Mouse (Mus musculus) CH12.LX (cell line): ENCODE data around the gene Pitpna. TPM values are rescaled to one million over a fixed set of nuclear protein-coding genes. Genes with fewer than 3 reads are reported as not detected.

ENCODE experiments used
- DNase-seq: peaks from one replicate; pipeline ENCODE4 v3.0.0-alpha.2; 2013; ENCODE audit errors: extremely low read depth
- H3K27ac ChIP-seq: 2 replicates; pipeline ENCODE4 v1.5.1; 2012; ENCODE audit warnings: low read depth, mild to moderate bottlenecking, control low read depth, moderate library complexity; ENCODE audit not compliant: insufficient read depth
- H3K27me3 ChIP-seq: replicated peaks from 2 replicates; pipeline ENCODE3; 2012; ENCODE audit warnings: inconsistent platforms
- H3K36me3 ChIP-seq, 2 experiments: replicated peaks in 1 of 2; 2 replicates each; pipeline versions ENCODE3 to v1.6.1; 2012; ENCODE audit warnings: inconsistent platforms in 1 of 2, low read length in 1 of 2, mild to moderate bottlenecking in 1 of 2, mixed read lengths in 1 of 2, moderate library complexity in 1 of 2; ENCODE audit not compliant: control insufficient read depth in 1 of 2, insufficient read depth in 1 of 2
- H3K4me1 ChIP-seq, 2 experiments: 2 replicates each; pipeline ENCODE4 v1.6.1; 2012; ENCODE audit warnings: inconsistent platforms in 1 of 2, moderate library complexity in 1 of 2; ENCODE audit not compliant: insufficient read depth in 2 of 2, control insufficient read depth in 1 of 2
- H3K4me2 ChIP-seq: 2 replicates; pipeline ENCODE4 v1.6.1; 2012; ENCODE audit warnings: low read depth, mild to moderate bottlenecking, control low read depth; ENCODE audit not compliant: poor library complexity, insufficient read depth, severe bottlenecking
- H3K4me3 ChIP-seq, 3 experiments: fragments of 150-350 bp in 1 of 3; sonication (generic) in 1 of 3; replicated peaks in 1 of 3; 2 replicates each; pipeline versions ENCODE3 to v1.5.1; 2011 to 2012; ENCODE audit warnings: low read depth in 2 of 3, low read length in 2 of 3, mild to moderate bottlenecking in 2 of 3, moderate library complexity in 2 of 3, control low read depth in 1 of 3, improper control_type of control experiment in 1 of 3, inconsistent platforms in 1 of 3, mixed read lengths in 1 of 3; ENCODE audit not compliant: poor library complexity in 1 of 3
- H3K79me2 ChIP-seq: replicated peaks from 2 replicates; pipeline ENCODE4 v1.6.1; 2012; ENCODE audit warnings: mild to moderate bottlenecking, moderate library complexity; ENCODE audit not compliant: control insufficient read depth, poor library complexity, insufficient read depth, severe bottlenecking; ENCODE audit errors: extremely low read depth
- H3K9ac ChIP-seq: 2 replicates; pipeline ENCODE4 v1.6.1; 2012; ENCODE audit warnings: low read depth, mild to moderate bottlenecking, control low read depth, moderate library complexity; ENCODE audit not compliant: insufficient read depth
- H3K9me3 ChIP-seq: replicated peaks from 2 replicates; pipeline ENCODE3; 2012; ENCODE audit warnings: low read length, inconsistent platforms, mixed read lengths
- BHLHE40 ChIP-seq: IDR thresholded peaks from 2 replicates; pipeline ENCODE4 v1.6.1; 2011; ENCODE audit warnings: mild to moderate bottlenecking, low read depth, low read length, improper control_type of control experiment
- CHD1 ChIP-seq: IDR thresholded peaks from 2 replicates; pipeline ENCODE4 v1.6.1; 2012; ENCODE audit warnings: low read depth, low read length, improper control_type of control experiment, inconsistent platforms
- CHD2 ChIP-seq: IDR thresholded peaks from 2 replicates; pipeline ENCODE4 v1.6.1; 2011; ENCODE audit warnings: low read length, improper control_type of control experiment
- CTCF ChIP-seq, 2 experiments: IDR thresholded peaks in 1 of 2; conservative IDR thresholded peaks in 1 of 2; 2 replicates each; pipeline ENCODE4 v1.5.1; 2011 to 2012; ENCODE audit warnings: low read depth in 2 of 2, low read length in 2 of 2, improper control_type of control experiment in 1 of 2, inconsistent platforms in 1 of 2, mild to moderate bottlenecking in 1 of 2, moderate library complexity in 1 of 2
- EP300 ChIP-seq: IDR thresholded peaks from 2 replicates; pipeline ENCODE4 v1.6.1; 2011; ENCODE audit warnings: low read length, improper control_type of control experiment
- ETS1 ChIP-seq: conservative IDR thresholded peaks from 2 replicates; pipeline ENCODE4 v1.6.1; 2012; ENCODE audit warnings: low read depth, mild to moderate bottlenecking, inconsistent platforms, low read length, improper control_type of control experiment, moderate library complexity
- HCFC1 ChIP-seq: IDR thresholded peaks from 2 replicates; pipeline ENCODE4 v1.6.1; 2012; ENCODE audit warnings: low read depth, mild to moderate bottlenecking, inconsistent platforms, low read length, improper control_type of control experiment
- IRF4 ChIP-seq: IDR thresholded peaks from 2 replicates; pipeline ENCODE4 v1.6.1; 2014; ENCODE audit warnings: low read depth, mild to moderate bottlenecking, inconsistent platforms, low read length, improper control_type of control experiment
- JUN ChIP-seq: IDR thresholded peaks from 2 replicates; pipeline ENCODE4 v1.6.1; 2011; ENCODE audit warnings: low read depth, mild to moderate bottlenecking, low read length, improper control_type of control experiment, moderate library complexity; ENCODE audit not compliant: insufficient read depth
- JUND ChIP-seq: conservative IDR thresholded peaks from 2 replicates; pipeline ENCODE4 v1.6.1; 2011; ENCODE audit warnings: low read depth, low read length, improper control_type of control experiment
- KAT2A ChIP-seq: IDR thresholded peaks from 2 replicates; pipeline ENCODE4 v1.6.1; 2012; ENCODE audit warnings: low read length, improper control_type of control experiment, inconsistent platforms; ENCODE audit not compliant: insufficient replicate concordance
- MAFK ChIP-seq: IDR thresholded peaks from 2 replicates; pipeline ENCODE4 v1.6.1; 2011; ENCODE audit warnings: low read length, improper control_type of control experiment; ENCODE audit not compliant: insufficient replicate concordance
- MAX ChIP-seq: IDR thresholded peaks from 2 replicates; pipeline ENCODE4 v1.6.1; 2011; ENCODE audit warnings: low read length, improper control_type of control experiment
- MAZ ChIP-seq: IDR thresholded peaks from 2 replicates; pipeline ENCODE4 v1.6.1; 2012; ENCODE audit warnings: low read depth, mild to moderate bottlenecking, inconsistent platforms, low read length, improper control_type of control experiment, moderate library complexity
- MXI1 ChIP-seq: IDR thresholded peaks from 2 replicates; pipeline ENCODE4 v1.6.1; 2011; ENCODE audit warnings: mild to moderate bottlenecking, low read depth, low read length, improper control_type of control experiment
- MYC ChIP-seq: IDR thresholded peaks from 2 replicates; pipeline ENCODE4 v1.6.1; 2011; ENCODE audit warnings: low read depth, mild to moderate bottlenecking, improper control_type of control experiment, low read length
- NELFE ChIP-seq: IDR thresholded peaks from 2 replicates; pipeline ENCODE4 v1.6.1; 2011; ENCODE audit warnings: low read depth, low read length, improper control_type of control experiment
- NRF1 ChIP-seq: IDR thresholded peaks from 2 replicates; pipeline ENCODE4 v1.6.1; 2014; ENCODE audit warnings: low read depth, mild to moderate bottlenecking, inconsistent platforms, low read length, improper control_type of control experiment, moderate library complexity
- PAX5 ChIP-seq: IDR thresholded peaks from 2 replicates; pipeline ENCODE4 v1.6.1; 2012; ENCODE audit warnings: low read length, inconsistent platforms, mixed read lengths
- POLR2A ChIP-seq: IDR thresholded peaks from 2 replicates; pipeline ENCODE4 v1.6.1; 2011; ENCODE audit warnings: low read depth, mild to moderate bottlenecking, improper control_type of control experiment, low read length
- RAD21 ChIP-seq: IDR thresholded peaks from 2 replicates; pipeline ENCODE4 v1.6.1; 2011; ENCODE audit warnings: low read depth, mild to moderate bottlenecking, low read length, improper control_type of control experiment, moderate library complexity
- RCOR1 ChIP-seq: conservative IDR thresholded peaks from 2 replicates; pipeline ENCODE4 v1.6.1; 2012; ENCODE audit warnings: low read depth, mild to moderate bottlenecking, inconsistent platforms, low read length, improper control_type of control experiment
- SMC3 ChIP-seq: IDR thresholded peaks from 2 replicates; pipeline ENCODE4 v1.6.1; 2011; ENCODE audit warnings: low read depth, low read length, improper control_type of control experiment
- TBP ChIP-seq: conservative IDR thresholded peaks from 2 replicates; pipeline ENCODE4 v1.6.1; 2011; ENCODE audit warnings: low read depth, low read length, improper control_type of control experiment
- TCF12 ChIP-seq: IDR thresholded peaks from 2 replicates; pipeline ENCODE4 v1.6.1; 2014; ENCODE audit warnings: low read depth, mild to moderate bottlenecking, inconsistent platforms, low read length, improper control_type of control experiment
- UBTF ChIP-seq: IDR thresholded peaks from 2 replicates; pipeline ENCODE4 v1.6.1; 2012; ENCODE audit warnings: low read depth, mild to moderate bottlenecking, inconsistent platforms, low read length, improper control_type of control experiment, moderate library complexity
- USF1 ChIP-seq: IDR thresholded peaks from 2 replicates; pipeline ENCODE4 v1.6.1; 2014; ENCODE audit warnings: low read depth, mild to moderate bottlenecking, inconsistent platforms, low read length, improper control_type of control experiment
- USF2 ChIP-seq: conservative IDR thresholded peaks from 2 replicates; pipeline ENCODE4 v1.6.1; 2011; ENCODE audit warnings: low read depth, low read length, improper control_type of control experiment
- ZC3H11A ChIP-seq: IDR thresholded peaks from 2 replicates; pipeline ENCODE4 v1.6.1; 2012; ENCODE audit warnings: low read depth, mild to moderate bottlenecking, inconsistent platforms, low read length, improper control_type of control experiment
- ZKSCAN1 ChIP-seq: IDR thresholded peaks from 2 replicates; pipeline ENCODE4 v1.6.1; 2012; ENCODE audit warnings: low read depth, inconsistent platforms, low read length, improper control_type of control experiment, borderline replicate concordance
- ZMIZ1 ChIP-seq: IDR thresholded peaks from 2 replicates; pipeline ENCODE4 v1.6.1; 2012; ENCODE audit warnings: low read depth, mild to moderate bottlenecking, inconsistent platforms, low read length, improper control_type of control experiment
- ZNF384 ChIP-seq: IDR thresholded peaks from 2 replicates; pipeline ENCODE4 v1.6.1; 2012; ENCODE audit warnings: low read depth, low read length, improper control_type of control experiment, inconsistent platforms
- dilution Hi-C: fragments of 300-500 bp; cut with MboI; formaldehyde crosslinking; loops from 2 replicates; pipeline ENCODE4 v1.14.3; 2020; ENCODE audit warnings: low sequenced_read_pairs; ENCODE audit not compliant: extremely low pct_unique_long_range_greater_than_20kb, extremely low pct_ligation_motif_present
- in situ Hi-C: fragments of 300-500 bp; cut with MboI; formaldehyde crosslinking; loops from 3 replicates; pipeline ENCODE4 v1.14.3; 2019; ENCODE audit warnings: low sequenced_read_pairs, low pct_ligation_motif_present, low pct_unique_long_range_greater_than_20kb, mixed read lengths
- polyA plus RNA-seq: library from polyadenylated mRNA; unstranded; fragments of >175 nt; gene quantifications from 2 replicates; pipeline ENCODE4 v1.2.1, GENCODE M21; 2012; ENCODE audit warnings: low read depth; ENCODE audit not compliant: insufficient read length
- total RNA-seq, 2 experiments: library from RNA; depleted of rRNA; stranded (reverse); fragments of 300-350 nt in 1 of 2; fragments of >200 nt in 1 of 2; gene quantifications; 2 replicates each; pipeline ENCODE4 v1.2.3; 2012 to 2014

Pitpna gene
- total and polyA plus RNA-seq, 3 experiments = 61.8 to 243 (median 80.7) TPM

DNA sequence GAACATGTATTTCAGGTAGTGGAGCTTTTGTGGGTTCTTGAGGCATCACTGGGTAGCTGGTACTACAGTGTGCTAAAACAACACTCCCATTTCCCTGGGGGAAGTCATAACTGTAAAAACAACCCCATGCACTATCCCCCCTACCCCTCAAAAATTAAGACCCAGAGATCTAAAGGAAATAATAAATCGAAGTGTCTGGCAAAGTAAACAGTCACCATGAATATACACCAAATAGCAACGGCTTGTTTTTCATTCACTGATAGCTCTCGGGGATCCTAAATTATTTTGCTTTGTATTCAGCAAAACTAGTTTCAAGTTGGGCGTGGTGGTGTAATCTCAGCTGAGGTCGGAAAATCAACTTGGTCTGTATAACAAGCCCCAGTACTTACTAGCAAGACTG is 42.2 kb downstream of the Pitpna start:
- DNase-seq = no peak
- TF ChIP-seq CHD1 = peak; percentile 92
- no peak for TF ChIP-seq MYC
- TF ChIP-seq TCF12 = no peak
- TF ChIP-seq, all 38 proteins: peak for 1
- H3K4me3 ChIP-seq = peak overlapping the region; percentile 65 to 79 (median 68)
- peak overlapping the region; percentile 72 for H3K4me2 ChIP-seq
- in situ Hi-C loops = no loop called here
- peaks cover 5 to 36% of the 10 kb centered on the region in 2 experiments; a peak in 3 of 4 replicates for H3K4me1 ChIP-seq
- H3K27ac ChIP-seq = peak overlapping the region; percentile 29; the same call in 1 of the 2 replicates
- no peaks in the 10 kb centered on the region for H3K79me2 ChIP-seq
- peak overlapping the region; percentile 91 for H3K9ac ChIP-seq
- no peaks in the 10 kb centered on the region for H3K9me3 ChIP-seq
- H3K36me3 ChIP-seq = peaks cover 45 to 71% of the 10 kb centered on the region in 2 experiments
- H3K27me3 ChIP-seq = no peaks in the 10 kb centered on the region
- dilution Hi-C loops = no loop called here

GRCm38 (mm10) chr11:75630645-75631229 is 42.8 kb downstream of the Pitpna start, which contains the start of gene Inpp5k:
Gene Inpp5k (plus strand): TSS chr11:75630988.
- in situ Hi-C loops (no loop called here), dilution Hi-C loops (no loop called here)
- H3K4me3 ChIP-seq = peak within 1 kb of the TSS; percentile 68 to 81 (median 79)
- no peaks in the 10 kb centered on the region for H3K27me3 ChIP-seq
- peak within 1 kb of the TSS; percentile 91 for H3K9ac ChIP-seq
- H3K79me2 ChIP-seq = no peaks in the 10 kb centered on the region
- H3K4me2 ChIP-seq = peak within 1 kb of the TSS; percentile 85
- peaks cover 5 to 38% of the 10 kb centered on the region in 2 experiments; a peak in 3 of 4 replicates for H3K4me1 ChIP-seq
- peaks cover 45 to 71% of the 10 kb centered on the region in 2 experiments for H3K36me3 ChIP-seq
- DNase-seq = peak; percentile 98
- H3K9me3 ChIP-seq = no peaks in the 10 kb centered on the region
- H3K27ac ChIP-seq = peak within 1 kb of the TSS; percentile 61
- no peak for TF ChIP-seq RAD21
- TF ChIP-seq ZNF384 = no peak
- TF ChIP-seq CHD2 = no peak
- TF ChIP-seq MXI1 = peak; percentile 81
- no peak for TF ChIP-seq UBTF
- TF ChIP-seq BHLHE40 = peak; percentile 36; the same call in 1 of the 2 replicates
- TF ChIP-seq NELFE = peak; percentile 98
- TF ChIP-seq CHD1 = no peak
- peak; percentile 88 for TF ChIP-seq MAX
- peak; percentile 99 for TF ChIP-seq POLR2A
- peak; percentile 71 for TF ChIP-seq IRF4
- peak; percentile 67; the same call in 1 of the 2 replicates for TF ChIP-seq TBP
- TF ChIP-seq ETS1 = peak; percentile 29; the same call in 1 of the 2 replicates
- TF ChIP-seq KAT2A = peak; percentile 49; the same call in 1 of the 2 replicates
- no peak for TF ChIP-seq MAZ
- TF ChIP-seq USF1 = no peak
- no peak for TF ChIP-seq SMC3
- TF ChIP-seq MYC = no peak
- TF ChIP-seq HCFC1 = peak; percentile 83
- TF ChIP-seq MAFK = no peak
- TF ChIP-seq NRF1 = peak; percentile 73
- no peak for TF ChIP-seq JUN
- TF ChIP-seq ZC3H11A = no peak
- no peak for TF ChIP-seq EP300
- peak; percentile 95 for TF ChIP-seq ZMIZ1
- no peak for TF ChIP-seq ZKSCAN1
- TF ChIP-seq PAX5 = no peak
- no peak for TF ChIP-seq USF2
- peak; percentile 93 for TF ChIP-seq TCF12
- no peak for TF ChIP-seq JUND
- TF ChIP-seq RCOR1 = no peak
- no peak for TF ChIP-seq CTCF (conservative IDR thresholded peaks at IDR 0.05 in 1 of 2, IDR thresholded peaks at IDR 0.05 in 1 of 2; ENCODE audit: low read depth in 2 of 2, low read length in 2 of 2)
